Mouse (Mus musculus) frontal cortex, adult 2 months (tissue): ENCODE results near the gene Atp1b1. TPM values are rescaled to one million over a fixed set of nuclear protein-coding genes. Genes with fewer than 3 reads are reported as not detected.

Experiments used
- DNase-seq, 2 experiments: peaks; one replicate each; pipeline ENCODE4 v3.0.0; 2022; ENCODE audit warnings: low spot score in 1 of 2; ENCODE audit errors: extremely low spot score in 1 of 2
- polyA plus RNA-seq: library from polyadenylated mRNA; depleted of rRNA; stranded (reverse); fragments of >200 nt; gene quantifications from 2 replicates; pipeline ENCODE4 v1.2.3, GENCODE M21; 2012

Atp1b1 gene
- polyA plus RNA-seq, 1 experiment: 1,479 TPM

DNA sequence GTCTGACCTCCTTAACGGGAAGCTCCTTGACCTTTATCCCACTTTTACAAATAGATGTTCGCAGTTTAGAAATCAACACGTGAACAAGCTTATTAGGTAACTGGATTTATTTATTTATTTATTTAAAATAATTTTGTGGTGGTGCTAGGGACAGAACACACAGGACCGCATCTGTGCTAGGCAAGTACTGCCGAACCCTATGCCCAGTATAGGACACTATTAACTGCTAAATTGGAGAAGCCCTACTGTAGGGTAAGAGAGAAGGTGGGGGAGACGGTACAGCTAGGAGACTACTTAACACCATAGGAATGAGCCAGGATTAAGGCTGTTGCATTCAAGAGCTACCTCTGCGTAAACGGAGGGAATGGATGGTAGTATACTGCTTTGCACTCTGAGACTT, 10.2 kb upstream of the Atp1b1 start:
- no peak for DNase-seq

DNA sequence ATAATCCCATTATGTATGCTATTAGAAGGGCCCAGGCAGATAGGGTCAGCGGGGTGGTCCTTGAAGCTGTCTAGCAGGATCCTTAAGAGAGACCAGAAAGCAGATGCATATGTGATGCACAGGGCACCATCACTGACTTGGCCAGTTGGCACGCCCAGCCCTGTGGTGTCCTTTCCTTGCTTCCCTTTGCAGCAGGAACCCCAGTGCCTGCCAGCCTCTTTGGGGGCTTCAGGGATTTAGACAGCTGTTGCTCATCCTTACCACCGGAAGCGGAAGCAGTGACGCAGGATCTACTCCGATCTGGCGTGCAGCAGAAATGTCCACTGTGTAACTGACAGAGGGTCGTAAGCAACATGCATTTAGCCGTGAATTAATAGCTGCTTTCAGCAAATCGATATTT, 9.3 kb upstream of the Atp1b1 start:
- DNase-seq: no peak

DNA sequence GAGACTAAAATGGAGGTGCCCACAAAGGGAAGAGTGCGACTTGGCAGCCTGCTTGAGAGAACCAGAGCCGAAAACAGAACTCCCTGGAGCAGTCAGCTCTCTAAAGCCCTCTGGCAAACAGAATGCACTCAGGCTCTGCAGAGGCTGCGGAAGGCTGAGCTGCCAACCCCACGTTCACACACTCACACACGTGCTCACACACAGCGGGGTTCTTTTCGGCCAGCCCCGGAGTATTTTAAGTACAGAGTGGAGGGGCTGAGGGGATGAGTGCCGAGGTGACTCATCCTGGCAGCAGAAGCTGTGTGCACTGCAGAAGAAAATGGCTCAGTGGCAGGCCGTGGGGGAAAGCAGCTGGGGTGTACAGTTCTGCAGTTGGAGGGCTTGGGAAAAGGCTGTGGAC, 3.6 kb upstream of the Atp1b1 start:
- peak; percentile 89 to 91 for DNase-seq

DNA sequence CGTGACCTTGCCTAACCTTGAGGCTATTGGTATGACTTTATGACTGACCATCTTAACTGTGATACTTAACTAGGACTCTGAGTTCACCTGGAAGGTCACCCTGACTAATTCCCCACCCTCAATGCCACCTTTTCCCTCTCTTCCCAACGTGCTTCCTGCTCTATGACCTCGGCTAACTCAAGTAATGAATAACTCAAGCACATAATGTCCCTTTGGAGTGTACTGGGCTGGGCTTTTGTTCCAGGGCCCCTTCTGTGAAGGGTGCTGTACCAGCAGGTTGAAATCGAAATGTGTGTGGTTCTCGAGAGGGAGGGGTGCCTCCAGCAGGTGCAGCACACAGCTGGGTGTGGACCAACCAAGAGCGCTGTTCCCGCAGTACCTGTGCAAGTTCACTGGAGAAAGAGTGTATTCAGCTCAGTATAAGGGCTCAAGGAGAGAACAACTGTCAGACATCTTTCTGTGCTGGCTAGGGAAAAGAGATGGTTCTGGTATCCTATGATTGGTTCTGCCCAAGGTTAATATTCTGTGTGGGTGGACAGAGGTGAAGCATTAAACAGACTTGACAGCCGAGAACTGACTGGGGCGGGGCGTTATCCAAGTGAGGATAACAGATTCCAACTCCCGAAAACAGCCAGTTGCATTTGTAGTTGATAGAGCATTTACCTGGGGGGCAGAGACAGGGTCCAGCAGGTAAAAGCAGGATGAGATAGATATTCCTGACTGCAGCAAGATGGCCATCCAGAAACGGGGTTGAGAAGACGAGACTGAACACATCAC, 3.0 kb upstream of the Atp1b1 start:
- no peak for DNase-seq

DNA sequence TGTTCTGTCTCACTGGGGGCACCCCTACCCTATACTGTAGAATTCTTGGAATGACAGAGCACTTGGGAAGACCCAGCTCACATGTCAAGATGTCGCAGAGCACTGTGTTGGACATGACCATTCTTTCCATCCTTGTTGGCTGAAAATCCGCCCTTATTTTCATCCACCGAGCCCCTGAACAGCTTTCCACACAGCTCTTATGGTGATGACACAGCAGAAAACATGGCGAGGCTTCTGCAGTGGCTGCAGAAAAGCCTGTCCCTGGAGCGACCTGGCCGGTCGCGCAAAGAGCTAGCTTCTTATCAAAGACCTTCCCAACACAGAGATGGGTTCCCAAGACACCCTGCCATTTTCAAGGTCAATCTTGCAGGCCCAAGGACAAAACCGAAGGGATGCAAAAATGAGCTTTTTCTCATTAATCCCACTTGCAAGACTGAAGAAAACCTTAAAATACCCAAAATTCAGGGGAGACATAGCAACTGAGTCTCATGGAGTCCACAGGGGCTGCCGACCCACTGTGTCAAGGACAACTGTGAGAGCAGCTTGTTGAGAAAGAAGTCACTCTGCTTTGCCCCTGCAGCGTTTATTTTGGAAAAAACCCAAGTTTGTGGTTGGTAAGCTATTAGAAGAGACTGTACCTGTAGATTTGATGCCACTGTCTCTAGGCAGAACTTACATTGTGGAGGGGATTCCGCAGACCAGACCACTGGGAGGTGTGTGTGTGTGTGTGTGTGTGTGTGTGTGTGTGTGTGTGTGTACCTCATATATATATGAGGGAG, 1.2 kb upstream of the Atp1b1 start:
- no peak for DNase-seq

DNA sequence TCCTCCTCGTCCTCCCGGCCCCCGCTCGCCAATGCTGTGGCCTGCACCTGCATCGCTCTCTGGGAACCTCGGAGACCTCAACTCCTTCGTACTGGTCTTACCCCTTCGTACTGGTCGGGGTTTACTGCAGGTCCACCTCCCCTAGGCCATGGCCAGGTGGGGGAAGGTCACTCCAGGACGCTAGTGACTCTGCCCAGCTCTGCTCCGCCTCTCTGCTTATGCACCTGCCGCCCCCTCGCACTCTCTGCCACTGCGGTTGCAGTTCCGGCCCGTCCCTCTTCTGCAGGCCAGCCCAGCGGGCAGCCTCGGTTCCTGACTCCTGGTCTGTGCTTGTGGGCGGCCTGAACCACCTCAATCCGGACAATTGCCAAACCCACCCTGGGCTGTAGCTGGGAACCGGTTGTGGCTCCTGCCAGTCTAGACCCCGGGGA, 481 bp upstream of the Atp1b1 start:
- no peak for DNase-seq

DNA sequence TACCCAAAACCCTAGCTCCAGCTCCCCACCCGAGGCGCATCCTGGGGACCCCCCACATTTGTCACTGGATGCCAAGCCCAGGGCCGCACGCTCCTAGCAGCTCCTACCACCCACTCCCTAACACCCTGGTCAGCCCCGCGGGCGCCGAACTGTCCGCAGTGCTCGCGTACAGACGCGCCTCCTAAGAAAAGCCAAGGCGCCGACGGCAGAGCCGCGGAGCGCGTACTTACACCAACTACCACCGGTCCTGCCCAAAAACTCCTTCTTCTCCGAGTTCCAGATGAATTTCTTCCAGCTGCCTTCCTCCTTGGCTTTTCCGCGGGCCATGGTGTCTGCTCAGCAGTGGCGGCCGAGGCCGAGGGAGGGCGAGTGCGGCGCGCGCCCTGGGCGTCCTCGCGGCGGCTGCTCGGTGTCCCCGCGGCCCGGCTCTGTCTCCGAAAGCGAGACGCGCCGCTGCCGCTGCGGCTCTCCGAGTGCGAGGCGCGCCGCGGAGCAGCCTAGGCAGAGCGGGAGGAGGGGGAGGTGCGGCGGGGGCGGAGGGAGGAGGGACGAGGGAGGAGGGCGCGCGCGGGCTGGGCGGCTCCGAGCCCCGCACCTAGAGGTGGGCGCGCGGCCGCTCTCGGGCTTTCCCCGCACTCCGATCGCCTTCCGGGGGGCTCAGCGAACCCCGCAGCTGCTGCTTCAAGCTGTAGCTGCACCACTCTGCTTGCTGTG, 467 bp downstream of the Atp1b1 start:
- no peak for DNase-seq

DNA sequence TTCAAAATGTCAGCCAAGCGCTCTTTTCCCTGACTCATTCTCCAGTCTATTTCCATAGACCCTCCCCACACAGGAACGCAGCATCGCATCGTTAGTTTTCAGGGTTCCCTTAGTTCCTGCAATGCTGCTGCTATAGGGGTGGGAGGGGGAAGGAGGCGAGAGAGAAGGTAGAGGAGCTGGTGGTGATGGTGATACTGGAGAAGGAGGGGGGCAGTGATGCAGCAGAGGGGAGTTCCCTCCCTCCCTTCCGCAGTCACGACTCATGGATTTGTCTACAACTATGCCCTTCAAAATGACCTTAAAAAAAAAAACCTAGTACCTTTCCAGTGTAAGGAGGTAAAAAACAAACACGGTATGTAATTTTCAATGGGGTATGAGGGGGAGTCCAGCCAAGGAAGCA, 1.4 kb downstream of the Atp1b1 start:
- DNase-seq: peak in 1 of 2 experiments; percentile 67

DNA sequence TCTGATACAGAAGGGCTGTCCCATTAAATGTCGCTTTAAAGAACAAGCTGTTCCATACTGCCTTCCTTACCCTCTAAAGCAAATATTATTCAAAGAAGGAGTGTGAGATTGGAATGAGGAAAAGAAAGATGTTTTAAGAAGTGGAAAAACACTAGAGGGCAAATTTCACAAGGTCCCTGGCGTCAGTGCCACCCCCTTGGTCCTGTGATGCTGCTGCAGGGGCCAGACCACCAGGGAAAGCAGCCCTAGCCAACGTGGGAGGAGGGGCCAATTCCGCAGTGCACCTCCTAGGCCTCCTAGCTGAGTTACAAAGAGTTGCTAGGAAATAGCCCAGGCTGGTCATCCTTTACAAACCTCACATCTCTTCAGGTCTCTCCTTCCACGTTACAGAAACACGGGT, 2.1 kb downstream of the Atp1b1 start:
- DNase-seq: no peak

DNA sequence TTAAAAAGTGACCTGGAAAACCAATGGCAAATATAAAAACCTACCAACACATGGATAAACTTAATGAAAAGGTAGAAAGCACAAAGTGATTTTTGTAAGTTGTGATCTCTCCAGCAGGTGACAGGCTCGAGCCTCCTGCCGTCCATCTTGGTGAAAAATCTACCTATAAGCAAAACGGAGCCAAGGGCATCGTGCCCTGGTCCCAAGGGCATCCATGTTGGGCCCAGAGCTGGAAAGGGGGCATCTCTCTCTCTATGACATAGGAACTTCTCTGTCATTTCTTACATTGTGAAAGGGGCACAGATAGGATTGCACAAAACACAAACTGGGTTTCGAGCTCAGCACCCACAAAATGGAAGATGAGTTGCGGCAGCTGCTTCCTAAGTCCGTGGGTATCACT, 2.5 kb downstream of the Atp1b1 start:
- DNase-seq: no peak

DNA sequence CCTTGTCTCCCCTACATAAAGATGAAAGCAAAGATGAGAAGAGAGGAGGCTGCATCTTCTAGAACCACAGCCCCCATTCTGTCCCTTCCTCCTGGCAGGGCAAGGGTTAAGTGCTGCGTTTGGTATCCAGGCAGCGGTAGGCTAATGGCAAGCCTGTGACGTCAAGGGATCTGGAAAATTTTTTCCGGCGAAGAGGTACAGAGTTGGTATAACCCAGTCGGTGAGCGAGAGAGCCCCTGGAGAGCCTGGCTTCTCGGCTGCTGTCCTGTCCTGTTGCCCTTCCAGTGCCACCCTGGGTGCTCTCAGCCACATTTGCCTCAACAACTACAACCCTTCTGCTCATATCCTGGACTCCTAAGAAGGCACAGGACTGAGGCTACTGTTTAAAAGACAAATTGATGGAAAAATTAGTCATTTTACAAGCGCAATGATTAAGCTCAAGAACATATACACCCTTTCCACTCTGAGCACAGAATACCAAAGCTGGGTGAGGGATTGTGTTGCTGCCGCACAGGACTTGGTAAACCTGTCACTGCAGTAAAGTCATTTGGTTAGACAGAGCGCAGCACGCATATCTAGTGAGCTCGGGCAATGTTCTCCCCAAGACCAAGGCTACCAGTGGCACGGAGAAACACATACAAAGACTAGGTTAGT, 3.3 kb downstream of the Atp1b1 start:
- DNase-seq: peak in 1 of 2 experiments; percentile 87

DNA sequence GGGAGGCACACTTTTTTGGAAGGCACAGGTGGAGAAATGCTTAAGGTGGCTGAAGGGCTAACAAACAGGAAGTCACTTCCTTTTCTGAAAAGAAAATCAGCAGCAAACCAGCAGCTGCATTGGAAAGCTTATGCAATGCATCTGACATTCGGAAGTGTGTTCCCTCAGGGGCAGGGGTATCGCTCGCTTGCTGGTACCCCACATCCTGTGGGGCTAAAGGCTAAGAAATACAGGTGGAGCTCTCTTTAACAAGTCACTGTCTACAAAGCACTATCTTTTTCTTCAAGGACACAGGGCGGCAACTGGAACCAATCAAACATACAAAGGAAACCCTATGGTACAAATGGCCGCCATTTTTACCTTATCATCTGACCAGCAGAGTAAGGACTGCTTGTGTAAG, 4.4 kb downstream of the Atp1b1 start:
- no peak for DNase-seq

DNA sequence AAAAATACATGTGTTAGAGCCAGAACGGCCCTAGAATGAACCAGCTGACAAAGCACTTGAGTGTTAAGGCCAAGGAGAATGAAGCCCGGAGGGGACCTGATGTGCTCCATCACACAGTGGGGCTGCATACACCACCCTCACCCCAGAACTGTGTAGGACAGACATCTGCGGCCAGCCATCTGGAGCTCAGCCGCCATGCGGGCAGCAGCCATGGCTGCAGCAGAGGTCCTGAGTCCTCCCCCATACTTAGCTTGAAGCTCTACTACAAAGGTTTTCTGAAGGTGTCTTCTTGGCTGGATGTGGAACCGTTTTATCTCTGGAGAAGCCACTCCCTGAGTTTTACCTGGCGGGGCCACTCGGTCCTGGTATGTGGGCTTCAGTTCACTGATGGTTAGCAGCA, 5.0 kb downstream of the Atp1b1 start:
- no peak for DNase-seq

DNA sequence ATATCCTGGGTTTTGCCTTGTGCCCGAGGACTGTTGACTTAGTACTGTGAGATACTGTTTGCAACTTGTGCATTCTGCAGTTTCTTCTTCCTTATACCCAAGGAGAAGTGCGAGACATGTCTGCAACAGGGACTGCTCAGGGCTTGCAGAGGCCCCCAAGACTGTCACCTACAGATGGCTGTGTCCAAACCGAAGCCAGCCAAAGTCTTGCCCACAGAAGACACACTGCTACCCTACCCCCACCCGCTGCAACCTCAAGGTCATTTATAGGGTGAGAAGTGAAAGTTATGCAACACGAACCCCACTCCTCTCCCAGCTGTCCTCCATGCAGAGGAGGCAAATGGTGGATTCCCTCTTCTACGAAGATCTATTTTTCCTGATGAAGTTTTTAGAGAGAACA, 5.6 kb downstream of the Atp1b1 start:
- no peak for DNase-seq

DNA sequence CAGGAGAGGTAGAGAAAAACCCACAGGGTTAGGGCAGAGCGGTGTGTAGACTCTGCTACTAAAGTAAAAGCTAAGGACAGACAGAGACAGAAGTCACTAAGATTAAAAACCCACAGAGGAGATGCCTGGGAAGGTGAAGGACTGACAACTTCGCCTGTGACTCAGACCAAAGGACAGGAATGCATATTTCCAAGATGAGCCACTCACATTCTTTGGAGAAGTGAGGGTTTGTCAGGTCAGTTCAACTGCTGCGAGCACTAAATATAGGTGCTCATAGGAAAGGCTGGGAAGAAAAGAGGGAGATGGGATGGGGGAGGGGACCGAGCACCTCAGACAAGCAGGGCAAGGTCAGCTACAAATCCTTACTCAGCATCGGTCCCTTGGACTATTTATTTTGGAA, 6.8 kb downstream of the Atp1b1 start:
- no peak for DNase-seq

DNA sequence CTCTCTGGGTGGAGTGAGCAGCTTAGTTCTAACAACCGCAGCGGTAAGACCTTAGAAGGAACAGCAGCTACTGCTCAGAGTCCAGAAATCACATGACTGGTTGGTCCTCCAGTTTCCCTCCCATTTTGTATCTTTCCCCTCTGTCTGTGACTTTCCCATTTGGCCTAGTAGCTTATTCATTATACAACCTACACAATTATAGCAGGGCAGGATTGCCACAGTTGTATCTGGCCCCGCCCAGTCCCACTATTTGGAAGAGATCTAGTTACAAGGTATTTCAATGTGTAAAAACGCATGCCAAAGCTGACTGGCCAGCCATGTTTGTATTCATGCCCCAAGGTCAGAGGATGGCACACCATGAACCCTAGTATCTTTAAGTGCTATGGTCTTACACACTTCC, 7.5 kb downstream of the Atp1b1 start:
- DNase-seq: no peak

DNA sequence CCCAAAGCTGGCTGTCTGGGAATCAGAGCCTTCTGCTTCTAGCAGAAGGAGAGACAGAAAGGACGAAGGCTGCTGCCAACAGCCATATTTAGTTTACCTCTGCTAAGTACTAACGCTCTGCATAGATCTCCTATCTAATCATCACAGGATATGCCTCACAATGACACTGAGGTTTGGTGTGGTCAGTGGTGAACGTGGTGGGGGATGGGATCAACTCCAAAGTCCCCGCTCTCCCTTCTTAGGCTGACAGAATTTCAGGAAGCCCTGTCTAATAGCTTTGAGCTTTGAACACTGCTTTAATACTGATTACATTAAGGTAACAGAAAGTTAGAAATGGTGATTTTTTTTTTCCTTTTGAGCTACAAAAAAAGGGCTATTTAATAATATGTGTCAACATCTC, 7.9 kb downstream of the Atp1b1 start:
- no peak for DNase-seq

DNA sequence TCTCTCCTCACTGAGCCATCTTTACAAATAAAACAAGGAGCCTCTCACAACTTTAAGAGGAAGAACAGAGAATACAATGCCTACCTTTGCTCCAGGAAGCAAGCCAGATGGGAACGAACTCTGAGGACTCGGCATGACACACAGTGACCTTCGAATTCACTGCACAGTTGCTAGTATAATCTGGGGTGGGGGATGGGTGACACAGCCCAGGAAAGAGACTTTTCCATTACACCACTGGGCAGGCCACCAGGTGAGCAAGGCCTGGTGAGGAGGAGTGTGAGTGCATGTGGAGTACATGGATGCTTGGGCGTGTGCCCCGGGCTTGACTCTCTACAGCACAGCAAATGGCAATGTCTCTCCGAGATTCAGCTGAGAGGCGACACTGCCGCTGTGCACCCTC, 8.5 kb downstream of the Atp1b1 start:
- DNase-seq: no peak

DNA sequence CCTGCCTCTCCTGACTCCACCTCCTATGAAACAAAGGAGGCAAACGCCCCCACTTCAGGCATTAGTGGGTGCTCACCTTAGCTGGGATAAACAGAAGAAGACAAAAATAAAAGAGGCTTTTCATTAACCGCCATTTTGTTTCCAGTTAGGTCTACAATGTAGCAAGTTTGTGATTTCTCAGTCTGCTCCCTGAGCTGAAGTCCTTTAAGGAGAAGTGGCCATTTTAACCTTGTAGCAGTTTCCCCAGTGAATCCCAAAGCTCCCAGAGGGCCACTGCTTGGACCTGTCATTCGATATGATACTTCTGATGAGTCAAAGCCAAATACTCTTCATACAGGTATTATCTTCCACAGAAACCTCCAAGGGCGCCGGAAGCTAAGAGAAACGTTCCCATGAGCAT, 10.6 kb downstream of the Atp1b1 start:
- no peak for DNase-seq

DNA sequence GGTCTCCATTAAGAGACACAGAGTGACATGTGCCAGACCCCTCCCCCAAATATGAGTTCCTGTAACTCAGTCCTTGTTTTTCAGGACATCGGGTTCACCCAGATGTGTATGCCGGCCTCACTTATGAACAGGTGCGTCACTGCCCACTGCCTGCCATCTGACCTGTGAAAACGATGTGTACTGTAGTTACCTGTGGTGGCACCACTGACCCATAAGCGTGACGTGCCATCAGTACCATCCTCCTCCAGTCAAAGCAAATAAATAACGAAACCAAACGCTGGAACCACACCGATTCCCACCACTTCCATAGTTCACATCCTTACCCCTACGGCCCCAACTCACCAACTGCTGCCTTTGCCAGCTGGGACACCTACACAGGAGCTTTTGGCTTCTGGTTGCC, 11.6 kb downstream of the Atp1b1 start:
- no peak for DNase-seq

DNA sequence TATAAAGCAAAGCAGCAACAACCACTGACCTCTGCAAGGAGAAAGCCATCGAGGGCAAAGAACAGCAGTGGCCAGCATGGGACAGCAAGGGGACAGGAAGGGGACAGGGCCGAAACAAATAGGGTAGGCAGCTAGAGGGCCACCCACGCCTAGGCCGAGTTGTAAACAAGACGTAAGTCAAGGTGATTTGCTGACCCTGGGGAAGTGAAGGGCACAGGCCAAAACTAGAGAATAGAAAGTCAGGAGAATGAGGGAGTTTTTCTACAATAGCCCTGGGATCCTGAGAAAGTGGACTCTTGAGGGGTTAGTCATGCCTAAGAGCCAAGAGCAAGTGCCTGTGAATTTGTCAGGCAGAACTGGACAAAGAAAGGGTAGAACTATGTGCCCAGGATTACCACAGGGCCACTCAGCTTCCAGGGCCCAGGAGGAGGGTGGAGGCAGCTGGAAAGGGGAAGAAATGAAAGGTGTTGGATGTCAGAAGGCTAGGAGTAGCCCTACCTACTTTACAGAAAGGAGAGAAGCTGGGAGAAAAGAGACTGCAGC, 12.5 kb downstream of the Atp1b1 start:
- no peak for DNase-seq
